Mouse (Mus musculus): ENCODE measurements around the gene Gm17387. TPM values are rescaled to one million over a fixed set of nuclear protein-coding genes. Genes with fewer than 3 reads are reported as not detected.

Gene Gm17387
- total and polyA plus RNA-seq, 3 experiments, result not detected

- TF ChIP-seq NRF1 (IDR thresholded peaks at IDR 0.05; ENCODE audit: insufficient read depth, low read depth, low read length, poor library complexity, severe bottlenecking) (no peak), USF2 (IDR thresholded peaks at IDR 0.05; ENCODE audit: borderline replicate concordance in 1 of 2, insufficient read depth in 1 of 2, low read depth in 1 of 2, low read length in 2 of 2) (no peak), MAX (IDR thresholded peaks at IDR 0.05; ENCODE audit: low read length) (no peak)
These were observed 18.1 kb downstream of the Gm17387 start (continued) for GRCm38 (mm10) chr7:141046931-141047580.

- TF ChIP-seq NELFE (IDR thresholded peaks at IDR 0.05; ENCODE audit: low read depth, low read length), result 0 out of 2 replicates have a peak, but pooled peaks have one; percentile 14
- no peak for TF ChIP-seq MAFK (IDR thresholded peaks at IDR 0.05; ENCODE audit: borderline replicate concordance, low read depth, low read length)
- peaks cover 0 to 6% of the 10 kb centered on the region in 2 experiments; a peak in 2 of 4 replicates for H3K36me3 ChIP-seq (ENCODE audit: control insufficient read depth in 1 of 2, insufficient read depth in 2 of 2, low read length in 2 of 2)
- peak overlapping the region; percentile 81 for H3K27ac ChIP-seq (ENCODE audit: control insufficient read depth, low read depth, low read length)
- H3K9ac ChIP-seq (ENCODE audit: control insufficient read depth, low read depth, low read length, poor library complexity, severe bottlenecking), result peak overlapping the region; percentile 50
- no peaks in the 10 kb centered on the region for H3K9me3 ChIP-seq (replicated peaks; ENCODE audit: insufficient read depth, low read length)
- H3K4me3 ChIP-seq (ENCODE audit: control insufficient read depth in 1 of 2, insufficient read depth in 1 of 2, low read depth in 2 of 2, low read length in 2 of 2), result peak overlapping the region; percentile 46 to 58
- H3K79me2 ChIP-seq (ENCODE audit: control insufficient read depth, insufficient read depth, low read length, poor library complexity), result no peaks in the 10 kb centered on the region
- no peaks in the 10 kb centered on the region for H3K27me3 ChIP-seq (ENCODE audit: control insufficient read depth in 1 of 2, insufficient read depth in 2 of 2, low read length in 2 of 2)
- peaks cover 2 to 18% of the 10 kb centered on the region in 2 experiments for H3K4me1 ChIP-seq (ENCODE audit: control insufficient read depth in 1 of 2, insufficient read depth in 2 of 2, low read length in 2 of 2)
- peak; percentile 63 for DNase-seq (ENCODE audit: low read depth, low spot score)
These were observed 18.8 kb downstream of the Gm17387 start for GRCm38 (mm10) chr7:141047581-141048225.

GRCm38 (mm10) chr7:141048226-141049218 is 19.6 kb downstream of the Gm17387 start:
- Histone ChIP-seq H3K9me3 (replicated peaks; ENCODE audit: insufficient read depth, low read length) (no peaks in the 10 kb centered on the region), H3K9ac (ENCODE audit: control insufficient read depth, low read depth, low read length, poor library complexity, severe bottlenecking) (peak overlapping the region; percentile 48), H3K4me1 (ENCODE audit: control insufficient read depth in 1 of 2, insufficient read depth in 2 of 2, low read length in 2 of 2) (peaks cover 0 to 12% of the 10 kb centered on the region in 2 experiments; a peak in 3 of 4 replicates), H3K4me3 (ENCODE audit: control insufficient read depth in 1 of 2, insufficient read depth in 1 of 2, low read depth in 2 of 2, low read length in 2 of 2) (peak overlapping the region; percentile 46 to 58), H3K27ac (ENCODE audit: control insufficient read depth, low read depth, low read length) (0 out of 2 replicates have a peak overlapping the region, but pooled peaks have one; percentile 11), H3K27me3 (ENCODE audit: control insufficient read depth in 1 of 2, insufficient read depth in 2 of 2, low read length in 2 of 2) (no peaks in the 10 kb centered on the region), H3K36me3 (ENCODE audit: control insufficient read depth in 1 of 2, insufficient read depth in 2 of 2, low read length in 2 of 2) (0 out of 4 replicates have a peak, but pooled peaks cover 0 to 3% of the 10 kb centered on the region in 2 experiments), H3K79me2 (ENCODE audit: control insufficient read depth, insufficient read depth, low read length, poor library complexity) (no peaks in the 10 kb centered on the region)
- no peak for TF ChIP-seq BHLHE40 (IDR thresholded peaks at IDR 0.05; ENCODE audit: borderline replicate concordance, low read depth, low read length)
- TF ChIP-seq MYC (IDR thresholded peaks at IDR 0.05; ENCODE audit: low read depth, low read length), result 0 out of 2 replicates have a peak, but pooled peaks have one; percentile 28
- TF ChIP-seq RCOR1 (IDR thresholded peaks at IDR 0.05; ENCODE audit: low read depth, low read length), result no peak
- no peak for TF ChIP-seq MEF2A (IDR thresholded peaks at IDR 0.05; ENCODE audit: extremely low read depth, insufficient replicate concordance, low read depth, low read length, poor library complexity, severe bottlenecking)
- no peak for TF ChIP-seq POLR2A (IDR thresholded peaks at IDR 0.05; ENCODE audit: control insufficient read depth in 1 of 2, insufficient read depth in 1 of 2, low read depth in 1 of 2, low read length in 2 of 2, poor library complexity in 1 of 2)
- TF ChIP-seq MXI1 (IDR thresholded peaks at IDR 0.05; ENCODE audit: low read depth, low read length), result peak; percentile 38
- peak; percentile 97 for TF ChIP-seq RAD21 (IDR thresholded peaks at IDR 0.05; ENCODE audit: low read depth, low read length)
- TF ChIP-seq TAL1 (IDR thresholded peaks at IDR 0.05; ENCODE audit: low read length), result peak; percentile 31
- TF ChIP-seq TBP (IDR thresholded peaks at IDR 0.05; ENCODE audit: low read depth, low read length), result 0 out of 2 replicates have a peak, but pooled peaks have one; percentile 7
- TF ChIP-seq JUND (IDR thresholded peaks at IDR 0.05; ENCODE audit: low read depth, low read length), result no peak
- no peak for TF ChIP-seq MAX (IDR thresholded peaks at IDR 0.05; ENCODE audit: low read length)
- peak; percentile 97 for TF ChIP-seq ZC3H11A (IDR thresholded peaks at IDR 0.05; ENCODE audit: low read depth, low read length)
- no peak for TF ChIP-seq CHD1 (IDR thresholded peaks at IDR 0.05; ENCODE audit: low read depth, low read length)
- peak; percentile 35; the same call in 1 of the 2 replicates for TF ChIP-seq MAZ (IDR thresholded peaks at IDR 0.05; ENCODE audit: low read depth, low read length)
- TF ChIP-seq CTCF (IDR thresholded peaks at IDR 0.05 in 2 of 3, conservative IDR thresholded peaks at IDR 0.05 in 1 of 3; ENCODE audit: control insufficient read depth in 1 of 3, insufficient read depth in 1 of 3, low read depth in 2 of 3, low read length in 3 of 3, poor library complexity in 1 of 3, severe bottlenecking in 1 of 3), result peak; percentile 61 to 99 (median 97)
- peak; percentile 76 for TF ChIP-seq SIN3A (IDR thresholded peaks at IDR 0.05; ENCODE audit: low read length)
- peak; percentile 97 for TF ChIP-seq SMC3 (IDR thresholded peaks at IDR 0.05; ENCODE audit: low read depth, low read length)
- TF ChIP-seq TCF12 (IDR thresholded peaks at IDR 0.05; ENCODE audit: low read depth, low read length), result no peak
- TF ChIP-seq GATA1 (IDR thresholded peaks at IDR 0.05; ENCODE audit: low read depth, low read length), result peak; percentile 83
- DNase-seq (ENCODE audit: low read depth, low spot score), result peak; percentile 93
